Mouse (Mus musculus) erythroblast, embryonic 14.5 days (primary cell): ENCODE data around the gene Ybx2.

ENCODE experiments used
- GATA1 ChIP-seq: IDR thresholded peaks from 2 replicates; pipeline ENCODE4 v1.6.1; 2012; ENCODE audit warnings: low read length, inconsistent platforms, mixed read lengths
- TAL1 ChIP-seq: IDR thresholded peaks from 3 replicates; pipeline ENCODE4 v1.6.1; 2012; ENCODE audit warnings: low read length, inconsistent platforms, mixed read lengths

- TF ChIP-seq GATA1 (no peak), TAL1 (no peak)
Observed at GRCm38 (mm10) chr11:69938401-69938979, 2.9 kb downstream of the Ybx2 start.
